Mouse (Mus musculus) erythroblast, embryonic 14.5 days (primary cell): Measurements from ENCODE around the gene 9530077C05Rik.

ENCODE experiments used
- GATA1 ChIP-seq: IDR thresholded peaks from 2 replicates; pipeline ENCODE4 v1.6.1; 2012; ENCODE audit warnings: low read length, inconsistent platforms, mixed read lengths
- TAL1 ChIP-seq: IDR thresholded peaks from 3 replicates; pipeline ENCODE4 v1.6.1; 2012; ENCODE audit warnings: low read length, inconsistent platforms, mixed read lengths

DNA sequence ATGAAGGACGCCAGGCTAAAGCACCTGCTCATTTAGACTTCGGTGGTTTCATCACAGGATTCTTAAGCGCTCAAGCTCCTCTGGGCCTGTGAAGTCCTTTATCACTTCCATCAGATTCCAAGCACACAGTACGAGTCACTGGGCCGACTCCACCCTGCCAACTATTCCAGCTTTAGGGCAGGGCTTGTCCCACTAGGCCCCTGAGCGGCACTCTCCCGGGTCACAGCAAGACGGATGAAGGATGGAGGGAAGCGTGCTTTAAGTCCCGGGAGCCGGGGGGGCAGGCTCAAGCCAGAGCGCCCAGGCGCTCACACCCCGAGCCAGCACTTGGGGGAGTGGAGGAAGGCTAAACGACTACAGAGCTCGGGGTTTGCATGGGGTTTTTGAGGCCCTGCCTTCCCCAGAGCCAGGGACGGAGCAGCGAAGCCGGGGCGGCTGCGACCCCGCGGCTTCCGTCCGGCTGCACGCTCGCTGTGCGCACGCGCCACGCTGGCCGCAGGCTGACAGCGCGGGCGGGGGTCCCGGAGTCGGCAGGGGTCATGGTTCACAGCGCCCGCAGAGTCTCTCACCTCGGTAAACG, 22.8 kb upstream of the 9530077C05Rik start:
- TF ChIP-seq GATA1 (peak; percentile 25; the same call in 1 of the 2 replicates), TAL1 (no peak)
